Mouse (Mus musculus): ENCODE measurements around the gene Ltbp1.

Gene Ltbp1

DNA sequence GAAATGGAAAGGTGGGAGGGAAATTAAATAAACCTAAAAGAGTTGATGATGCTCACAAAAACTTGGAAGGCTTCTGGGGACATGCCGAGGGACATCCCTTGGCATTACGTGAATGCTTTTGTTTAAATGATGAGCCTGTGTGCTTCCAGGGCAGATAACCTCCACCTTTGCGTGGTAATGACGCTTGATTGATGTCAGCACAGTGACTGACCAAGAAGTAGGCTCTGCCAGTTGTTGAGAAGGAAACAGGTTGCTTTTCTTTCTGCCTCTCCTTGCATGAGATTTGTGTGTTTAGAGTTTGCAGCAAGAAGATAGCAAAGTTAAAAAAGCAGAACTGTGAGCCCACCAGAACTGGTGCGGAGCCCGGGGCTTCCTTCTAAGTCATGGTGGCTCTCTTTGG is 431.5 kb downstream of the Ltbp1 start:
- no peak for DNase-seq (ENCODE audit: low spot score in 2 of 2)

DNA sequence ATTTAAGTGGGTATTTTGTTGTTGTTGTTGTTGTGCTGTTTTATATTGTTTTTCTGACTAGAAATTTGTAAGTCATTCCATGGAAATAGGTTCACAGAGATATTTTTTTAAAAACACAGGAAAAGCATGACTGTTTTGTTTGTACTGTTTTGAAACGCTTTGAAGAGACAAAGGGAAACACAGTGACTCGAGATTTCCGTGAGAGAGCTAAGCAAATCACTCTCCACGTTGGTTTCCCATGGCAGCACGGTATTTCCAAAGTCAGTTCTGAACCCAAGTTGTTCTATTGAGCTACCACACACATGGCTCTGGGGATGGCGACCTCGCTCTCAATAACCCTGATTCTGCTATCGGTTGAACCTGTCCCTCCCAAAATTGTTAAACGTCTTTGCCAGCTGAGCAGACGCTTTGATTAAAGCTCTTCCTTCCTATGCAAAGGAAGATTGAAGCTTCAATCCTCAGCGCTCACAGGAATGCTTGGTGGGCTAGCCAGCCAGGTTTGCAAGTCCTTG is 431.9 kb downstream of the Ltbp1 start:
- no peak for DNase-seq (ENCODE audit: low spot score in 2 of 2)

DNA sequence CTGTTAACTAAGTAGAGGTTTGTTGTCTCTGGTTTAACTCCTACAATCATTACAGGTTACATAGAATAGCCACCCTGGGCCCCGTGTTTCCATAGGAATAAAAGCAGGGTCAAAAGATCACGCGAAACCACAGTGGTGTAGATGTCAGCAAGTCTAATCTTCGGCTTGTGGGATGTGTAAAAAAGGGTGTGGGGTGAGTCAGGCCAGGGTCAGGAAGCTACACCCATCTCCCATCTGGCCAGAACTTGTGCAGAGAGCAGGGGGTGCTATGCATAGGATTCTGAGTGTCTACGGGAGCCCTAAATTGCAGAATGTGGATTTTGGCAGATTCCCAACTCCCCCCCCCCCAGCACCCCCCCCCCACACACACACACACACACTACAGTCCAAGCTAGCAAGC is 432.8 kb downstream of the Ltbp1 start:
- no peak for DNase-seq (ENCODE audit: low spot score in 2 of 2)

DNA sequence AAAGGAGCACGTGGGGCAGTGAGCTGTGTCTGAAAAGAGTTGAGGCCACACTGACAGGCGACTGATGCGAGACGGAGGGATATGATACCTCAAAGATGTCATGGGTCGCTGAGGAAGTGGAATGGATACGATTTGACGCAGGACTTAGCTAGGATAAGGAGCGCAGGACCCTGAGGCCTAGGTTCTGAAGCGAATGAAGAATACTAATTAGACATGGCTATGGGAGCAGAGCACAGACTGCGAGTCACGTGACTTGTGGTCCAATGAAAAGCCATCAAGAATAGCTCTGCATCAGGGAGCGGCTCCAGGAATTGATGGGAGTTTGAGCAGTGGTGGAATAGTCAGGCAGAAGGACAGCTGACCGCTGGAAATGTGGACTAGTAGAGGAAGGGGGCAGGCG is 433.7 kb downstream of the Ltbp1 start:
- no peak for DNase-seq (ENCODE audit: low spot score in 2 of 2)

DNA sequence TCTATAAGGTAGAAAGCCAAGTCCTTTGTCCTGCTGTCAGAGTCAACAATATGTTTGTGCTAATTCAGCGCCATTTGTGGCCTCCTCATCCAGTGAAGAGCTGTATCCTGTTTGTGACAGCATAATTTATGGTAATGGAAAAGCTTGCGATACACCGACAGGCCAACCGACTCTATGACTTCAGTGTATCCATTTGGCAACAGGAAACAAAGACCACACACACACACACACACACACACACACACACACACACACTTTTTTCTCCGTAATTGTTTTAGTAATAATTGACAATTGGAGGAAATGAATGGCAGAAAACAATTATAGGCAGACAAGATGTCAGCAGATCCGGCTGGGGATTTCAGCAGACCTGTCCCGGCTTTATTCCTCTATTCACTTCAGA is 435.3 kb downstream of the Ltbp1 start:
- no peak for DNase-seq (ENCODE audit: low spot score in 2 of 2)

DNA sequence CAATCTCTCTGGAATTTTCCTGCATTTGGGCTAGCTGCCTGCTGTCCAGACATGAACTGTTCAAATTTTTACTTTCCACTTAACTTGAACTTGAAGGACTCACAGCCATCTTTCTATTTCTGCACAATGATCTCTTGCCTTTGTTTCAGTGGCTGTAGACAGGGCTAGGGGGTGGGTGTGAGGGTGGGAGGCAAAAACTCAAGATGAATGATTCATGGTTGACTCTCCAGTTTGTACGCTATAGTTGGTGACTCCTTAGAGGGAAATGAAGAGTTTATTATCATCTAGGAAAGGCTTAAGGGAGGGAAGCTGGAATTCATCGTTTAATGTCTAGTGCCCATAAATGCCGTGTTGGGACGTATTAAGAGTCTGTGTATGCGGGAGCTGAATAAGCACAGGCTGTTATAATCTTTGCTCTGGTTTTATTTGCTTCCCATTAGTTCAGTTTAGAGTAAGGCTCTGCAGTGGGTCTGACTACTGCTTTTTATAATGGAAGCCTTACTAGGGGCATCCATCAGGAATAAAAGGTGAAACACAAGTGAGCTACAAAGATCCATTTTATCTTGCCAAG is 436.0 kb downstream of the Ltbp1 start:
- DNase-seq (ENCODE audit: low spot score in 2 of 2), result no peak
